Mouse (Mus musculus): ENCODE data around the gene Dcaf7. TPM values are rescaled to one million over a fixed set of nuclear protein-coding genes. Genes with fewer than 3 reads are reported as not detected.

Dcaf7 gene
- polyA plus RNA-seq, 1 experiment: 35.8 TPM

- WGBS: 75% methylated on average over 1 of the region's 1 CpGs
These were observed 32.1 kb upstream of the Dcaf7 start for GRCm38 (mm10) chr11:106004576-106004975.

GRCm38 (mm10) chr11:106005970-106006369 lies 30.7 kb upstream of the Dcaf7 start:
- Histone ChIP-seq H3K27ac (ENCODE audit: insufficient read depth, low read length) (no peak overlapping the region), H3K4me3 (ENCODE audit: extremely low read depth, insufficient read depth, insufficient read length) (no peak overlapping the region), H3K36me3 (ENCODE audit: control insufficient read depth, insufficient read depth, low read length) (no peaks in the 10 kb centered on the region), H3K27me3 (ENCODE audit: control insufficient read depth, insufficient read depth, low read length) (0 out of 2 replicates have a peak, but pooled peaks cover 2% of the 10 kb centered on the region), H3K4me1 (ENCODE audit: control insufficient read depth, insufficient read depth, insufficient read length) (peaks cover 4% of the 10 kb centered on the region; the same call in 1 of the 2 replicates)
- no peak for DNase-seq (ENCODE audit: low read depth in 1 of 2, low spot score in 2 of 2)
- WGBS: 67% methylated on average over 5 of the region's 5 CpGs
- TF ChIP-seq POLR2A (IDR thresholded peaks at IDR 0.05; ENCODE audit: low read depth, low read length) (no peak), CTCF (IDR thresholded peaks at IDR 0.05; ENCODE audit: extremely low read depth, insufficient read depth, insufficient read length, insufficient replicate concordance) (no peak)

More at GRCm38 (mm10) chr11:106004576-106004975, 32.1 kb upstream of the Dcaf7 start:
- no peak for DNase-seq (ENCODE audit: low read depth in 1 of 2, low spot score in 2 of 2)
- no peak overlapping the region for H3K27ac ChIP-seq (ENCODE audit: insufficient read depth, low read length)
- no peaks in the 10 kb centered on the region for H3K36me3 ChIP-seq (ENCODE audit: control insufficient read depth, insufficient read depth, low read length)
- H3K4me3 ChIP-seq (ENCODE audit: extremely low read depth, insufficient read depth, insufficient read length): no peak overlapping the region
- H3K27me3 ChIP-seq (ENCODE audit: control insufficient read depth, insufficient read depth, low read length): 0 out of 2 replicates have a peak, but pooled peaks cover 2% of the 10 kb centered on the region
- peaks cover 4% of the 10 kb centered on the region; the same call in 1 of the 2 replicates for H3K4me1 ChIP-seq (ENCODE audit: control insufficient read depth, insufficient read depth, insufficient read length)
- no peak for TF ChIP-seq CTCF (IDR thresholded peaks at IDR 0.05; ENCODE audit: extremely low read depth, insufficient read depth, insufficient read length, insufficient replicate concordance)
- no peak for TF ChIP-seq POLR2A (IDR thresholded peaks at IDR 0.05; ENCODE audit: low read depth, low read length)

- Histone ChIP-seq H3K4me3 (ENCODE audit: extremely low read depth, insufficient read depth, insufficient read length) (no peak within 1 kb of the TSS), H3K27me3 (ENCODE audit: control insufficient read depth, insufficient read depth, low read length) (0 out of 2 replicates have a peak, but pooled peaks cover 2% of the 10 kb centered on the region), H3K27ac (ENCODE audit: insufficient read depth, low read length) (no peak within 1 kb of the TSS), H3K36me3 (ENCODE audit: control insufficient read depth, insufficient read depth, low read length) (no peaks in the 10 kb centered on the region), H3K4me1 (ENCODE audit: control insufficient read depth, insufficient read depth, insufficient read length) (peaks cover 4% of the 10 kb centered on the region; the same call in 1 of the 2 replicates)
- TF ChIP-seq POLR2A (IDR thresholded peaks at IDR 0.05; ENCODE audit: low read depth, low read length) (no peak), CTCF (IDR thresholded peaks at IDR 0.05; ENCODE audit: extremely low read depth, insufficient read depth, insufficient read length, insufficient replicate concordance) (no peak)
- DNase-seq (ENCODE audit: low read depth in 1 of 2, low spot score in 2 of 2): peak in 1 of 2 experiments; percentile 40
- under 1% methylated on average over 25 of the region's 25 CpGs for WGBS
These were observed 28.9 kb upstream of the Dcaf7 start, which contains the start of gene Kcnh6 for GRCm38 (mm10) chr11:106007821-106008220. Kcnh6 (plus strand) TSS chr11:106008124.

- Histone ChIP-seq H3K4me3 (ENCODE audit: extremely low read depth, insufficient read depth, insufficient read length) (no peak overlapping the region), H3K27me3 (ENCODE audit: control insufficient read depth, insufficient read depth, low read length) (0 out of 2 replicates have a peak, but pooled peaks cover 2% of the 10 kb centered on the region), H3K27ac (ENCODE audit: insufficient read depth, low read length) (no peak overlapping the region), H3K4me1 (ENCODE audit: control insufficient read depth, insufficient read depth, insufficient read length) (peaks cover 4% of the 10 kb centered on the region; the same call in 1 of the 2 replicates), H3K36me3 (ENCODE audit: control insufficient read depth, insufficient read depth, low read length) (no peaks in the 10 kb centered on the region)
- DNase-seq (ENCODE audit: low read depth in 1 of 2, low spot score in 2 of 2): no peak
- TF ChIP-seq POLR2A (IDR thresholded peaks at IDR 0.05; ENCODE audit: low read depth, low read length): no peak
- no peak for TF ChIP-seq CTCF (IDR thresholded peaks at IDR 0.05; ENCODE audit: extremely low read depth, insufficient read depth, insufficient read length, insufficient replicate concordance)
- 62% methylated on average over 7 of the region's 7 CpGs for WGBS
These were observed 24.0 kb upstream of the Dcaf7 start for GRCm38 (mm10) chr11:106012711-106013110.

GRCm38 (mm10) chr11:106013556-106014225 lies 23.0 kb upstream of the Dcaf7 start:
- no peaks in the 10 kb centered on the region; the same call in 1 of the 2 replicates for H3K27me3 ChIP-seq (ENCODE audit: control insufficient read depth, insufficient read depth, low read length)
- no peaks in the 10 kb centered on the region for H3K36me3 ChIP-seq (ENCODE audit: control insufficient read depth, insufficient read depth, low read length)
- no peak overlapping the region for H3K4me3 ChIP-seq (ENCODE audit: extremely low read depth, insufficient read depth, insufficient read length)
- TF ChIP-seq CTCF (IDR thresholded peaks at IDR 0.05; ENCODE audit: extremely low read depth, insufficient read depth, insufficient read length, insufficient replicate concordance) (no peak), POLR2A (IDR thresholded peaks at IDR 0.05; ENCODE audit: low read depth, low read length) (no peak)
- no peaks in the 10 kb centered on the region for H3K4me1 ChIP-seq (ENCODE audit: control insufficient read depth, insufficient read depth, insufficient read length)
- no peak overlapping the region for H3K27ac ChIP-seq (ENCODE audit: insufficient read depth, low read length)
- no peak for DNase-seq (ENCODE audit: low read depth in 1 of 2, low spot score in 2 of 2)
- WGBS: 64% methylated on average over 11 of the region's 11 CpGs

GRCm38 (mm10) chr11:106016440-106016839 lies 20.2 kb upstream of the Dcaf7 start:
- Histone ChIP-seq H3K27me3 (ENCODE audit: control insufficient read depth, insufficient read depth, low read length) (peaks cover 9% of the 10 kb centered on the region; the same call in 1 of the 2 replicates), H3K27ac (ENCODE audit: insufficient read depth, low read length) (no peak overlapping the region), H3K36me3 (ENCODE audit: control insufficient read depth, insufficient read depth, low read length) (no peaks in the 10 kb centered on the region), H3K4me3 (ENCODE audit: extremely low read depth, insufficient read depth, insufficient read length) (no peak overlapping the region), H3K4me1 (ENCODE audit: control insufficient read depth, insufficient read depth, insufficient read length) (peaks cover 5% of the 10 kb centered on the region)
- no peak for TF ChIP-seq CTCF (IDR thresholded peaks at IDR 0.05; ENCODE audit: extremely low read depth, insufficient read depth, insufficient read length, insufficient replicate concordance)
- TF ChIP-seq POLR2A (IDR thresholded peaks at IDR 0.05; ENCODE audit: low read depth, low read length): no peak
- no peak for DNase-seq (ENCODE audit: low read depth in 1 of 2, low spot score in 2 of 2)
- 74% methylated on average over 5 of the region's 5 CpGs for WGBS
